Mouse (Mus musculus): ENCODE results near the gene AC140267.1. TPM values are rescaled to one million over a fixed set of nuclear protein-coding genes. Genes with fewer than 3 reads are reported as not detected.

AC140267.1 gene
- polyA plus RNA-seq, 1 experiment from 2014 or later = not detected

- no peak overlapping the region for H3K27ac ChIP-seq
- ATAC-seq (ENCODE audit: low FRiP score) = no peak
- H3K4me3 ChIP-seq (replicated peaks; ENCODE audit: low read length) = no peak overlapping the region
- H3K4me1 ChIP-seq (replicated peaks; ENCODE audit: control insufficient read depth, insufficient read depth, low read length) = no peaks in the 10 kb centered on the region
- H3K9ac ChIP-seq = no peak overlapping the region
- H3K9me3 ChIP-seq (ENCODE audit: control insufficient read depth, low read length) = no peaks in the 10 kb centered on the region
- WGBS = 94% methylated on average over 3 of the region's 3 CpGs
- no peaks in the 10 kb centered on the region for H3K27me3 ChIP-seq (ENCODE audit: control insufficient read depth, insufficient read depth, low read length)
- peaks cover 7% of the 10 kb centered on the region for H3K36me3 ChIP-seq (replicated peaks; ENCODE audit: control insufficient read depth, insufficient read depth)
- H3K4me2 ChIP-seq (replicated peaks) = no peak overlapping the region
- DNase-seq (ENCODE audit: low spot score) = no peak
These were observed 29.5 kb upstream of the AC140267.1 start for GRCm38 (mm10) chr15:80206057-80206565.

- Histone ChIP-seq H3K4me2 (replicated peaks) (no peak overlapping the region), H3K9ac (no peak overlapping the region), H3K4me1 (replicated peaks; ENCODE audit: control insufficient read depth, insufficient read depth, low read length) (no peaks in the 10 kb centered on the region), H3K36me3 (replicated peaks; ENCODE audit: control insufficient read depth, insufficient read depth) (peaks cover 23% of the 10 kb centered on the region), H3K27ac (no peak overlapping the region), H3K27me3 (ENCODE audit: control insufficient read depth, insufficient read depth, low read length) (no peaks in the 10 kb centered on the region), H3K9me3 (ENCODE audit: control insufficient read depth, low read length) (no peaks in the 10 kb centered on the region), H3K4me3 (replicated peaks; ENCODE audit: low read length) (no peak overlapping the region)
- DNase-seq (ENCODE audit: low spot score) (no peak), ATAC-seq (ENCODE audit: low FRiP score) (no peak)
- 11% methylated on average over 4 of the region's 4 CpGs for WGBS
These were observed 27.2 kb upstream of the AC140267.1 start for GRCm38 (mm10) chr15:80208446-80208845.

DNA sequence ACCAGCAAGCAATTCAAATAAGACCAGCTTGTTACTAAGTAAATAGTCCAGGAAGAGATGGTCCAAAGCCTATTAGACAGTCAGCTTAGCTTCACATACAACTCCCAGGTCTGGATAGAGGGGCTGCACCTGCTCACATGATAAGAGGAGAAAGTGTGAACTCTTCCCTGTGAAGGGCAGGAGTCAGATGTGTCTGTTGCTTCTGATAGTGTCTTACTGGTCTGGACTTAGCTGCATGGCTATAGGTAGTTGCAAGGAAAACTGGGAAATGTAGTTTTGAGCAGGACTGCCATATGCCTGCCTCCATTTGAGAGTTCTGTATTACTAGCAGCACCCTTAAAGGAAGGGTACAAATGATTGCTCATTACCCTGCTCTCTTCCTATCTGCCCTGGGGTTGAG is 21.9 kb upstream of the AC140267.1 start:
- H3K4me1 ChIP-seq (replicated peaks; ENCODE audit: control insufficient read depth, insufficient read depth, low read length) = no peaks in the 10 kb centered on the region
- H3K27me3 ChIP-seq (ENCODE audit: control insufficient read depth, insufficient read depth, low read length) = no peaks in the 10 kb centered on the region
- no peak overlapping the region for H3K9ac ChIP-seq
- H3K36me3 ChIP-seq (replicated peaks; ENCODE audit: control insufficient read depth, insufficient read depth) = peaks cover 35% of the 10 kb centered on the region
- no peak overlapping the region for H3K4me2 ChIP-seq (replicated peaks)
- no peak overlapping the region for H3K27ac ChIP-seq
- no peaks in the 10 kb centered on the region for H3K9me3 ChIP-seq (ENCODE audit: control insufficient read depth, low read length)
- ATAC-seq (ENCODE audit: low FRiP score) (no peak), DNase-seq (ENCODE audit: low spot score) (no peak)
- no peak overlapping the region for H3K4me3 ChIP-seq (replicated peaks; ENCODE audit: low read length)

GRCm38 (mm10) chr15:80215716-80216479 is 19.7 kb upstream of the AC140267.1 start:
- Histone ChIP-seq H3K27ac (no peak overlapping the region), H3K9ac (no peak overlapping the region), H3K4me3 (replicated peaks; ENCODE audit: low read length) (no peak overlapping the region), H3K9me3 (ENCODE audit: control insufficient read depth, low read length) (no peaks in the 10 kb centered on the region), H3K36me3 (replicated peaks; ENCODE audit: control insufficient read depth, insufficient read depth) (peaks cover 35% of the 10 kb centered on the region), H3K4me1 (replicated peaks; ENCODE audit: control insufficient read depth, insufficient read depth, low read length) (no peaks in the 10 kb centered on the region), H3K4me2 (replicated peaks) (no peak overlapping the region), H3K27me3 (ENCODE audit: control insufficient read depth, insufficient read depth, low read length) (no peaks in the 10 kb centered on the region)
- DNase-seq (ENCODE audit: low spot score) (no peak), ATAC-seq (ENCODE audit: low FRiP score) (no peak)
- 19% methylated on average over 10 of the region's 10 CpGs for WGBS

DNA sequence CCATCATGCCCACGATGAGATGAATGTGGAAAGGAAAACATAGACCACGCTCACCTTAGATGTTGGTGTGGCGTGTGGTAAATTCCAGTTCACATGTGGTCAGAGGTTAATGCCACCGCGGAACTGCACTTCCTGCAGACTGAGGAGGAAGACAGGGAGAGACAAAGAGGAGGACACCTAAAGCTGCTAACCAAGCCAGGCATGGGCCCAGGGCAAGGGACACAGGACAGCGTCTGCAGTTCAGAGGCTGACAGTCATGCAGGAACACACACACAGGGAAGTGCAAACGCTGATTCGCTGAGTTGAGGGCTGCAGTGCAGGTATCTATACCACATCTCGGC is 19.2 kb upstream of the AC140267.1 start:
- no peaks in the 10 kb centered on the region for H3K27me3 ChIP-seq (ENCODE audit: control insufficient read depth, insufficient read depth, low read length)
- H3K36me3 ChIP-seq (replicated peaks; ENCODE audit: control insufficient read depth, insufficient read depth) = peaks cover 31% of the 10 kb centered on the region
- H3K4me1 ChIP-seq (replicated peaks; ENCODE audit: control insufficient read depth, insufficient read depth, low read length) = no peaks in the 10 kb centered on the region
- DNase-seq (ENCODE audit: low spot score) = no peak
- H3K27ac ChIP-seq = no peak overlapping the region
- no peak for ATAC-seq (ENCODE audit: low FRiP score)
- no peak overlapping the region for H3K4me2 ChIP-seq (replicated peaks)
- H3K4me3 ChIP-seq (replicated peaks; ENCODE audit: low read length) = no peak overlapping the region
- 59% methylated on average over 9 of the region's 9 CpGs for WGBS
- H3K9ac ChIP-seq = no peak overlapping the region
- no peaks in the 10 kb centered on the region for H3K9me3 ChIP-seq (ENCODE audit: control insufficient read depth, low read length)

GRCm38 (mm10) chr15:80217476-80217875 is 18.2 kb upstream of the AC140267.1 start:
- no peaks in the 10 kb centered on the region for H3K27me3 ChIP-seq (ENCODE audit: control insufficient read depth, insufficient read depth, low read length)
- H3K4me2 ChIP-seq (replicated peaks) = no peak overlapping the region
- DNase-seq (ENCODE audit: low spot score) = no peak
- peaks cover 20% of the 10 kb centered on the region for H3K36me3 ChIP-seq (replicated peaks; ENCODE audit: control insufficient read depth, insufficient read depth)
- no peaks in the 10 kb centered on the region for H3K4me1 ChIP-seq (replicated peaks; ENCODE audit: control insufficient read depth, insufficient read depth, low read length)
- no peak overlapping the region for H3K4me3 ChIP-seq (replicated peaks; ENCODE audit: low read length)
- no peak overlapping the region for H3K9ac ChIP-seq
- H3K9me3 ChIP-seq (ENCODE audit: control insufficient read depth, low read length) = no peaks in the 10 kb centered on the region
- H3K27ac ChIP-seq = no peak overlapping the region
- WGBS = 93% methylated on average over 10 of the region's 10 CpGs
- no peak for ATAC-seq (ENCODE audit: low FRiP score)

- no peak overlapping the region for H3K4me2 ChIP-seq (replicated peaks)
These were observed 16.4 kb upstream of the AC140267.1 start for GRCm38 (mm10) chr15:80219211-80219610.

GRCm38 (mm10) chr15:80219705-80220657 is 15.7 kb upstream of the AC140267.1 start:
- no peak for ATAC-seq (ENCODE audit: low FRiP score)
- 75% methylated on average over 4 of the region's 4 CpGs for WGBS
- Histone ChIP-seq H3K27ac (no peak overlapping the region), H3K4me3 (replicated peaks; ENCODE audit: low read length) (no peak overlapping the region), H3K9me3 (ENCODE audit: control insufficient read depth, low read length) (no peaks in the 10 kb centered on the region), H3K36me3 (replicated peaks; ENCODE audit: control insufficient read depth, insufficient read depth) (peaks cover 6% of the 10 kb centered on the region; the same call in 1 of the 2 replicates), H3K4me2 (replicated peaks) (no peak overlapping the region), H3K4me1 (replicated peaks; ENCODE audit: control insufficient read depth, insufficient read depth, low read length) (no peaks in the 10 kb centered on the region), H3K27me3 (ENCODE audit: control insufficient read depth, insufficient read depth, low read length) (no peaks in the 10 kb centered on the region), H3K9ac (no peak overlapping the region)
- no peak for DNase-seq (ENCODE audit: low spot score)

More at GRCm38 (mm10) chr15:80219211-80219610, 16.4 kb upstream of the AC140267.1 start:
- DNase-seq (ENCODE audit: low spot score) (no peak), ATAC-seq (ENCODE audit: low FRiP score) (no peak)
- Histone ChIP-seq H3K9ac (no peak overlapping the region), H3K4me1 (replicated peaks; ENCODE audit: control insufficient read depth, insufficient read depth, low read length) (no peaks in the 10 kb centered on the region), H3K4me3 (replicated peaks; ENCODE audit: low read length) (no peak overlapping the region), H3K36me3 (replicated peaks; ENCODE audit: control insufficient read depth, insufficient read depth) (peaks cover 11% of the 10 kb centered on the region), H3K27me3 (ENCODE audit: control insufficient read depth, insufficient read depth, low read length) (no peaks in the 10 kb centered on the region), H3K27ac (no peak overlapping the region), H3K9me3 (ENCODE audit: control insufficient read depth, low read length) (no peaks in the 10 kb centered on the region)
- 59% methylated on average over 14 of the region's 14 CpGs for WGBS

DNA sequence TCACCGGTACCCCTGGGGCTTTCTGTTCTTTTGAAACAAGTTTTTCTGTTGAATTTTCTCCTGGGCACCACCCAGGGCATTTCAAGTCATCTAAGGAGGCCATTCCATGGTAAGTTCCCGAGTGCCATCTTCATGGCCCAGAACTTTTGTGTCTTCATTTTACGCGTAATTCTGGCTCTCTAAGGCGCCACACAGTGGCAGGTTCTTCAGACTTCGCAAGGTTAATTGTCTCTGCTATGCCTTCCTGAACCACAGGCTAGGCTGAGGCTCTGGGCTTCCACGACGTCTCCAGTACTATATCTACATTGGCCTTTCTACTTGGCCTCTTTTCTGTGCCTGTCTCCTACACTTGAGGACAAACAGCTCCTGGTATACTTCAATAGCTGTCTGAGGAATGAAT is 14.6 kb upstream of the AC140267.1 start:
- H3K4me2 ChIP-seq (replicated peaks) = no peak overlapping the region
- no peak for ATAC-seq (ENCODE audit: low FRiP score)
- H3K27ac ChIP-seq = no peak overlapping the region
- no peaks in the 10 kb centered on the region for H3K4me1 ChIP-seq (replicated peaks; ENCODE audit: control insufficient read depth, insufficient read depth, low read length)
- H3K9me3 ChIP-seq (ENCODE audit: control insufficient read depth, low read length) = no peaks in the 10 kb centered on the region
- no peak for DNase-seq (ENCODE audit: low spot score)
- no peaks in the 10 kb centered on the region for H3K27me3 ChIP-seq (ENCODE audit: control insufficient read depth, insufficient read depth, low read length)
- no peak overlapping the region for H3K4me3 ChIP-seq (replicated peaks; ENCODE audit: low read length)
- H3K9ac ChIP-seq = no peak overlapping the region
- WGBS = 70% methylated on average over 8 of the region's 8 CpGs
- H3K36me3 ChIP-seq (replicated peaks; ENCODE audit: control insufficient read depth, insufficient read depth) = peaks cover 6% of the 10 kb centered on the region; the same call in 1 of the 2 replicates
